Mouse (Mus musculus): Measurements from ENCODE around the gene Rela. TPM values are rescaled to one million over a fixed set of nuclear protein-coding genes. Genes with fewer than 3 reads are reported as not detected.

Gene Rela
- polyA plus RNA-seq, 1 experiment from 2014 or later = 36.0 TPM

Other genes starting within 250 kb of the Rela start
- 82.7 and 93.2 TPM in 2 replicates for gene Sart1, start 248.8 kb upstream of the Rela start, polyA plus RNA-seq (2016; fragmentation: Nextera tagmentation; extraction: Ambion mirVana)
- 0.44 and 0.58 TPM in 2 replicates for gene Tsga10ip, start 235.0 kb upstream of the Rela start, polyA plus RNA-seq (2016; fragmentation: Nextera tagmentation; extraction: Ambion mirVana)
- 223 and 271 TPM in 2 replicates for gene Drap1, start 212.5 kb upstream of the Rela start, polyA plus RNA-seq (2016; fragmentation: Nextera tagmentation; extraction: Ambion mirVana)
- gene AI837181, start 212.3 kb upstream of the Rela start, polyA plus RNA-seq (2016; fragmentation: Nextera tagmentation; extraction: Ambion mirVana) = 53.8 and 63.9 TPM in 2 replicates
- not detected in 2 replicates for gene Fosl1, start 189.9 kb upstream of the Rela start, polyA plus RNA-seq (2016; fragmentation: Nextera tagmentation; extraction: Ambion mirVana)
- 6.9 and 8.6 TPM in 2 replicates for gene Ccdc85b, start 179.6 kb upstream of the Rela start, polyA plus RNA-seq (2016; fragmentation: Nextera tagmentation; extraction: Ambion mirVana)
- 99.5 and 122 TPM in 2 replicates for gene Fibp, start 176.9 kb upstream of the Rela start, polyA plus RNA-seq (2016; fragmentation: Nextera tagmentation; extraction: Ambion mirVana)
- gene Ctsw, start 169.0 kb upstream of the Rela start, polyA plus RNA-seq (2016; fragmentation: Nextera tagmentation; extraction: Ambion mirVana) = 2.0 and 3.0 TPM in 2 replicates
- 62.7 and 71.3 TPM in 2 replicates for gene Efemp2, start 163.5 kb upstream of the Rela start, polyA plus RNA-seq (2016; fragmentation: Nextera tagmentation; extraction: Ambion mirVana)
- 43.7 and 51.4 TPM in 2 replicates for gene Mus81, start 149.1 kb upstream of the Rela start, polyA plus RNA-seq (2016; fragmentation: Nextera tagmentation; extraction: Ambion mirVana)
- 3,259 and 3,562 TPM in 2 replicates for gene Cfl1, start 147.0 kb upstream of the Rela start, polyA plus RNA-seq (2016; fragmentation: Nextera tagmentation; extraction: Ambion mirVana)
- gene 1700020D05Rik, start 133.7 kb upstream of the Rela start, polyA plus RNA-seq (2016; fragmentation: Nextera tagmentation; extraction: Ambion mirVana) = not detected in 2 replicates
- gene Snx32, start 126.9 kb upstream of the Rela start, polyA plus RNA-seq (2016; fragmentation: Nextera tagmentation; extraction: Ambion mirVana) = 8.9 and 18.7 TPM in 2 replicates
- 0.39 and 0.77 TPM in 2 replicates for gene Ovol1, start 76.8 kb upstream of the Rela start, polyA plus RNA-seq (2016; fragmentation: Nextera tagmentation; extraction: Ambion mirVana)
- gene Ap5b1, start 69.5 kb upstream of the Rela start, polyA plus RNA-seq (2016; fragmentation: Nextera tagmentation; extraction: Ambion mirVana) = 1.6 and 2.6 TPM in 2 replicates
- 177 and 187 TPM in 2 replicates for gene Rnaseh2c, start 35.6 kb upstream of the Rela start, polyA plus RNA-seq (2016; fragmentation: Nextera tagmentation; extraction: Ambion mirVana)
- 58.9 and 69.2 TPM in 2 replicates for gene Kat5, start 27.2 kb upstream of the Rela start, polyA plus RNA-seq (2016; fragmentation: Nextera tagmentation; extraction: Ambion mirVana)
- 27.5 and 27.6 TPM in 2 replicates for gene Sipa1, start 26.2 kb downstream of the Rela start, polyA plus RNA-seq (2016; fragmentation: Nextera tagmentation; extraction: Ambion mirVana)
- gene Map3k11, start 51.3 kb downstream of the Rela start, polyA plus RNA-seq (2016; fragmentation: Nextera tagmentation; extraction: Ambion mirVana) = 34.1 and 35.1 TPM in 2 replicates
- 27.3 and 30.8 TPM in 2 replicates for gene Pcnx3, start 51.4 kb downstream of the Rela start, polyA plus RNA-seq (2016; fragmentation: Nextera tagmentation; extraction: Ambion mirVana)
- 0.16 and 0.21 TPM in 2 replicates for gene Kcnk7, start 66.9 kb downstream of the Rela start, polyA plus RNA-seq (2016; fragmentation: Nextera tagmentation; extraction: Ambion mirVana)
- 9.7 and 10.1 TPM in 2 replicates for gene Ehbp1l1, start 88.8 kb downstream of the Rela start, polyA plus RNA-seq (2016; fragmentation: Nextera tagmentation; extraction: Ambion mirVana)
- gene Fam89b, start 92.2 kb downstream of the Rela start, polyA plus RNA-seq (2016; fragmentation: Nextera tagmentation; extraction: Ambion mirVana) = 149 and 192 TPM in 2 replicates
- gene Ltbp3, start 103.4 kb downstream of the Rela start, polyA plus RNA-seq (2016; fragmentation: Nextera tagmentation; extraction: Ambion mirVana) = 2.7 and 6.9 TPM in 2 replicates
- 68.2 and 69.5 TPM in 2 replicates for gene Scyl1, start 133.9 kb downstream of the Rela start, polyA plus RNA-seq (2016; fragmentation: Nextera tagmentation; extraction: Ambion mirVana)
- gene Frmd8, start 237.8 kb downstream of the Rela start, polyA plus RNA-seq (2016; fragmentation: Nextera tagmentation; extraction: Ambion mirVana) = 37.2 and 37.8 TPM in 2 replicates
- gene Slc25a45, start 240.3 kb downstream of the Rela start, polyA plus RNA-seq (2016; fragmentation: Nextera tagmentation; extraction: Ambion mirVana) = 2.8 TPM in 2 replicates

All from hindbrain, embryonic 10.5 days (tissue).